Mouse (Mus musculus) forebrain, postnatal 0 days (tissue): ENCODE results near the gene Fam216a. TPM values are rescaled to one million over a fixed set of nuclear protein-coding genes. Genes with fewer than 3 reads are reported as not detected.
A peak's percentile ranks its signal among the peaks of the same experiment; 100 is the strongest.

ENCODE experiments used
- ATAC-seq: fragments of 200-750 bp; cut with Nextera tagmentation; 2 replicates; pipeline ENCODE4 v1.8.0; 2017; ENCODE audit warnings: mild to moderate bottlenecking, moderate library complexity
- DNase-seq: peaks from one replicate; pipeline ENCODE4 v3.0.0-alpha.2; 2015
- H3K27ac ChIP-seq: fragments of 300-500 bp; sonication (generic); 2 replicates; pipeline ENCODE4 v1.5.1; 2014; ENCODE audit warnings: low read depth, mild to moderate bottlenecking, antibody characterized with exemption, low read length, moderate library complexity, mixed read lengths
- H3K27me3 ChIP-seq: fragments of 300-500 bp; sonication (generic); 2 replicates; pipeline ENCODE4 v1.6.1; 2014; ENCODE audit warnings: mild to moderate bottlenecking, low read length, mixed read lengths; ENCODE audit not compliant: insufficient read depth
- H3K36me3 ChIP-seq: fragments of 300-500 bp; sonication (generic); 2 replicates; pipeline ENCODE4 v1.6.1; 2014; ENCODE audit warnings: mild to moderate bottlenecking, moderate library complexity; ENCODE audit not compliant: insufficient read depth
- H3K4me1 ChIP-seq: fragments of 300-500 bp; sonication (generic); 2 replicates; pipeline ENCODE4 v1.6.1; 2014; ENCODE audit warnings: antibody characterized with exemption; ENCODE audit not compliant: insufficient read depth
- H3K4me2 ChIP-seq: fragments of 300-500 bp; sonication (generic); 2 replicates; pipeline ENCODE4 v1.6.1; 2014; ENCODE audit warnings: low read depth, mild to moderate bottlenecking, moderate library complexity
- H3K4me3 ChIP-seq: fragments of 300-500 bp; sonication (generic); 2 replicates; pipeline ENCODE4 v1.5.1; 2014; ENCODE audit warnings: low read depth, low read length, mixed read lengths
- H3K9ac ChIP-seq: fragments of 300-500 bp; sonication (generic); 2 replicates; pipeline ENCODE4 v1.6.1; 2014; ENCODE audit warnings: mild to moderate bottlenecking
- H3K9me3 ChIP-seq: fragments of 300-500 bp; sonication (generic); 2 replicates; pipeline ENCODE4 v1.6.1; 2016; ENCODE audit warnings: low read length
- CTCF ChIP-seq: sonication (generic); IDR thresholded peaks from 2 replicates; pipeline ENCODE4 v1.5.1; 2016; ENCODE audit warnings: antibody characterized with exemption, control low read depth, low read depth
- WGBS: fragments of 180-500 bp; shearing (Covaris S2); extraction: QIAGEN DNeasy Blood & Tissue Kit; methylation state at CpG from one replicate; pipeline ENCODE4 v1.1.7; 2014; 5-methylcytosine and 5-hydroxymethylcytosine counted together
- polyA plus RNA-seq: library from polyadenylated mRNA; unstranded; fragments of >200 nt; fragmentation: Nextera tagmentation; extraction: Ambion mirVana; gene quantifications from 2 replicates; pipeline ENCODE4 v1.2.1, GENCODE M21; 2015
- total RNA-seq: library from RNA; depleted of rRNA; stranded (reverse); fragments of >200 nt; gene quantifications from 2 replicates; pipeline ENCODE4 v1.2.3, GENCODE M21; 2014; rRNA removed

Gene Fam216a
- total and polyA plus RNA-seq, 2 experiments from 2014 or later: 141 to 147 TPM

GRCm38 (mm10) chr5:122314966-122315667 is 57.0 kb downstream of the Fam216a start:
- 60% methylated on average over 20 of the region's 20 CpGs for WGBS
- Histone ChIP-seq H3K4me2 (no peak overlapping the region), H3K36me3 (peaks cover 20% of the 10 kb centered on the region), H3K9me3 (no peaks in the 10 kb centered on the region), H3K27ac (no peak overlapping the region), H3K4me1 (no peaks in the 10 kb centered on the region), H3K9ac (no peak overlapping the region; the same call in 1 of the 2 replicates), H3K4me3 (no peak overlapping the region), H3K27me3 (no peaks in the 10 kb centered on the region)
- no peak for TF ChIP-seq CTCF
- peak; percentile 51 for DNase-seq
- peak; percentile 85 for ATAC-seq

Other genes with a start within 250 kb of the Fam216a start
- 0.43 TPM in 1 of 2 replicates, not detected in the other for gene Ccdc63, start 231.5 kb downstream of the Fam216a start, total RNA-seq
- gene Ccdc63, start 231.5 kb downstream of the Fam216a start, polyA plus RNA-seq: 0.08 and 0.16 TPM in 2 replicates
- gene Ppp1cc, start 214.1 kb downstream of the Fam216a start, total RNA-seq: 278 and 322 TPM in 2 replicates
- gene Ppp1cc, start 214.1 kb downstream of the Fam216a start, polyA plus RNA-seq: 193 and 220 TPM in 2 replicates
- gene Hvcn1, start 165.6 kb downstream of the Fam216a start, total RNA-seq: 1.7 and 3.0 TPM in 2 replicates
- gene Hvcn1, start 165.6 kb downstream of the Fam216a start, polyA plus RNA-seq: 1.2 and 1.6 TPM in 2 replicates
- gene Tctn1, start 107.9 kb downstream of the Fam216a start, total RNA-seq: 20.3 and 31.2 TPM in 2 replicates
- 2.9 and 4.3 TPM in 2 replicates for gene Tctn1, start 107.9 kb downstream of the Fam216a start, polyA plus RNA-seq
- 14.8 and 18.3 TPM in 2 replicates for gene Pptc7, start 88.0 kb downstream of the Fam216a start, total RNA-seq
- 4.2 and 6.7 TPM in 2 replicates for gene Pptc7, start 88.0 kb downstream of the Fam216a start, polyA plus RNA-seq
- 16.4 and 20.0 TPM in 2 replicates for gene Rad9b, start 18.1 kb downstream of the Fam216a start, total RNA-seq
- gene Rad9b, start 18.1 kb downstream of the Fam216a start, polyA plus RNA-seq: 14.1 and 14.6 TPM in 2 replicates
- gene Vps29, start 18.0 kb downstream of the Fam216a start, total RNA-seq: 142 and 157 TPM in 2 replicates
- gene Vps29, start 18.0 kb downstream of the Fam216a start, polyA plus RNA-seq: 364 and 391 TPM in 2 replicates
- gene Gpn3, start 488 bp downstream of the Fam216a start, total RNA-seq: 31.2 and 37.6 TPM in 2 replicates
- 41.0 and 44.2 TPM in 2 replicates for gene Gpn3, start 488 bp downstream of the Fam216a start, polyA plus RNA-seq
- 234 and 357 TPM in 2 replicates for gene Arpc3, start 19.5 kb upstream of the Fam216a start, total RNA-seq
- gene Arpc3, start 19.5 kb upstream of the Fam216a start, polyA plus RNA-seq: 171 and 225 TPM in 2 replicates
- gene Anapc7, start 49.3 kb upstream of the Fam216a start, total RNA-seq: 30.2 and 33.0 TPM in 2 replicates
- 37.5 and 42.0 TPM in 2 replicates for gene Anapc7, start 49.3 kb upstream of the Fam216a start, polyA plus RNA-seq
- gene Atp2a2, start 129.9 kb upstream of the Fam216a start, total RNA-seq: 143 and 178 TPM in 2 replicates
- gene Atp2a2, start 129.9 kb upstream of the Fam216a start, polyA plus RNA-seq: 28.8 and 37.2 TPM in 2 replicates
- 46.0 and 48.1 TPM in 2 replicates for gene Ift81, start 242.2 kb upstream of the Fam216a start, total RNA-seq
- gene Ift81, start 242.2 kb upstream of the Fam216a start, polyA plus RNA-seq: 62.9 and 67.0 TPM in 2 replicates